Mouse (Mus musculus): ENCODE measurements around the gene Efcc1. TPM values are rescaled to one million over a fixed set of nuclear protein-coding genes. Genes with fewer than 3 reads are reported as not detected.

Efcc1 gene
- polyA plus RNA-seq, 1 experiment from 2014 or later, result 5.5 TPM

DNA sequence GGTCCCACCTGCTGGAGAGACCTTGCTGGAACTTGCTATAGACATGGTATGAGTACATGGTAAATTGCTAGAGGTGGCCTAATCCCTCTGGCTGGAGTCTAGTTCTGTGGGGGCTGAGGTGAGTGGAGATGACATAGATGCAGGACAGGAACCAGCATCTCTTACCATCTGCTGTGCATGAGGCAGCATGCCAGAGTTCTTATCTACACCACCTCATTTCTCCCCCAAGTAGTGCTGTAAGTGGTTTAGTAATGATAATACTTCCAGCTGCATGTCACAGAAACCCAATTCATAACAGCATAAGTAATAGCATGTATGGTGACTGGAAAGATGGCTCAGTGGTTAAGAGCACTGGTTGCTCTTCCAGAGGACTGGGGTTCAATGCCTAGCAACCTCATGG lies 9.8 kb downstream of the Efcc1 start:
- Histone ChIP-seq H3K27me3 (ENCODE audit: control insufficient read depth, insufficient read depth, low read depth, low read length) (no peaks in the 10 kb centered on the region), H3K4me3 (ENCODE audit: low read depth, low read length) (no peak overlapping the region), H3K36me3 (ENCODE audit: control insufficient read depth, insufficient read depth, low read length) (no peaks in the 10 kb centered on the region), H3K9me3 (replicated peaks; ENCODE audit: control insufficient read depth, low read length, poor library complexity, severe bottlenecking) (no peaks in the 10 kb centered on the region), H3K9ac (ENCODE audit: low read depth, low read length) (no peak overlapping the region), H3K4me2 (ENCODE audit: low read length) (no peak overlapping the region), H3K4me1 (ENCODE audit: control insufficient read depth, insufficient read depth, low read length) (no peaks in the 10 kb centered on the region), H3K27ac (ENCODE audit: low read length) (no peak overlapping the region)
- ATAC-seq, result no peak

DNA sequence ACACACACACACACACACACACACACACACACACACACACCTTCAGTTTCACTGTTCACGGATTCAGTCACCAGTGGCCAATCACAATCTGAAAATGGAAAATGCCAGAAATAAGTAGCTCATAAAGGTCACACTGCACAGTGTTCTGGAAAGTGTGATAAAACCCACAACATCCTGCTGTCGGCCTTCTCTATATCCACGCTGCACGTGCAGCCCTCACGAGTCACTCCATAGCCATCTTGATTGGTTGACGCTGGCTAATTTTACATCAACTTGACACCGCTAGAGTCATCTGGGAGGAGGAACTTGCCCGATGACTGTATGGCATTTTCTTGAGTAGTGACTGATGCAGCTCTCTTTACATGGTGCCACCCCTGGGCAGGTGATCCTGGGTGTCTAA lies 11.3 kb downstream of the Efcc1 start:
- H3K4me2 ChIP-seq (ENCODE audit: low read length), result no peak overlapping the region
- WGBS, result 98% methylated on average over 8 of the region's 8 CpGs
- no peak overlapping the region for H3K27ac ChIP-seq (ENCODE audit: low read length)
- no peaks in the 10 kb centered on the region for H3K4me1 ChIP-seq (ENCODE audit: control insufficient read depth, insufficient read depth, low read length)
- H3K27me3 ChIP-seq (ENCODE audit: control insufficient read depth, insufficient read depth, low read depth, low read length), result no peaks in the 10 kb centered on the region
- ATAC-seq, result no peak
- H3K9ac ChIP-seq (ENCODE audit: low read depth, low read length), result no peak overlapping the region
- H3K36me3 ChIP-seq (ENCODE audit: control insufficient read depth, insufficient read depth, low read length), result no peaks in the 10 kb centered on the region
- H3K4me3 ChIP-seq (ENCODE audit: low read depth, low read length), result no peak overlapping the region
- H3K9me3 ChIP-seq (replicated peaks; ENCODE audit: control insufficient read depth, low read length, poor library complexity, severe bottlenecking), result no peaks in the 10 kb centered on the region

DNA sequence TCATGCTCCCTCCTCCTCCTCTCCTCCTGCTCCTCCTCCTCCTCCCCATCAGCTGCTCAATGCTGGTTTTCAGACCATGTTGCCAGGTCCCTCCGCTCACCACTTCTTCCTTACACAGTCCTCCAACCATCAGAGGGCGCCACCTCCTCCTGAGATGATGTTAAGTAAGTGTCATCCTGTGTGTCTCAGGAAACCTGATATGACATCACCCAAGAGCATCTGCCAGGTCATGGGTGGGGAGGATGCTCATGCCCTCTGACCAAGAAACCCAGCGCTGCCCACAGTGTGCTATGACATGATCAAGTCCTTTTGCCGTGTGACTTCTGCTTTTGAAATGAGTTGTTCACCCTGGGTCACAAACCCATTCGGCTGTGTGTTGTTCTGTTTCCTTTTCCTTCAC lies 12.1 kb downstream of the Efcc1 start:
- no peak overlapping the region for H3K9ac ChIP-seq (ENCODE audit: low read depth, low read length)
- H3K4me1 ChIP-seq (ENCODE audit: control insufficient read depth, insufficient read depth, low read length), result no peaks in the 10 kb centered on the region
- ATAC-seq, result no peak
- no peak overlapping the region for H3K4me2 ChIP-seq (ENCODE audit: low read length)
- no peak overlapping the region for H3K4me3 ChIP-seq (ENCODE audit: low read depth, low read length)
- no peaks in the 10 kb centered on the region for H3K27me3 ChIP-seq (ENCODE audit: control insufficient read depth, insufficient read depth, low read depth, low read length)
- H3K27ac ChIP-seq (ENCODE audit: low read length), result no peak overlapping the region
- WGBS, result 79% methylated on average over 5 of the region's 5 CpGs
- no peaks in the 10 kb centered on the region for H3K36me3 ChIP-seq (ENCODE audit: control insufficient read depth, insufficient read depth, low read length)
- H3K9me3 ChIP-seq (replicated peaks; ENCODE audit: control insufficient read depth, low read length, poor library complexity, severe bottlenecking), result no peaks in the 10 kb centered on the region

DNA sequence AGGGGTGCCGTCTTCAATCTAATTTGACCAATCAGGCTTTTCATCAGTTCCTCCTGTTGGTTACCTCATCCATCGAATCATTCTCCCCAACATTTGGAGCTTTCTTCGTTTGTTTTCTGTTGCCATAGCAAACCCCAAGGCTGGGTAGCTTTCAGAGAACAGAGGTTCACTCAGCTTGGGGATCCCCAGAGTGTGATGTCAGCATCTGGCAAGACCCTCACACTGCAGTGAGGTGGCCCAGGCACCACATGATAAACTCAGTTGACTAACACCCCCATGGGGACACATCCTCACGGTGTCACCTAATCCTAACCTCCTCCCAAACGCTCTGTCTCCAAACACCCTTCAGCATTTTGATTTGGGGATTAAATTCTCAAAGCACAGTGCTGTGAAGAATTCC lies 12.6 kb downstream of the Efcc1 start:
- Histone ChIP-seq H3K4me3 (ENCODE audit: low read depth, low read length) (no peak overlapping the region), H3K27ac (ENCODE audit: low read length) (no peak overlapping the region), H3K9ac (ENCODE audit: low read depth, low read length) (no peak overlapping the region), H3K9me3 (replicated peaks; ENCODE audit: control insufficient read depth, low read length, poor library complexity, severe bottlenecking) (no peaks in the 10 kb centered on the region), H3K27me3 (ENCODE audit: control insufficient read depth, insufficient read depth, low read depth, low read length) (no peaks in the 10 kb centered on the region), H3K4me2 (ENCODE audit: low read length) (no peak overlapping the region), H3K36me3 (ENCODE audit: control insufficient read depth, insufficient read depth, low read length) (no peaks in the 10 kb centered on the region), H3K4me1 (ENCODE audit: control insufficient read depth, insufficient read depth, low read length) (no peaks in the 10 kb centered on the region)
- no peak for ATAC-seq
- 64% methylated on average over 5 of the region's 5 CpGs for WGBS

DNA sequence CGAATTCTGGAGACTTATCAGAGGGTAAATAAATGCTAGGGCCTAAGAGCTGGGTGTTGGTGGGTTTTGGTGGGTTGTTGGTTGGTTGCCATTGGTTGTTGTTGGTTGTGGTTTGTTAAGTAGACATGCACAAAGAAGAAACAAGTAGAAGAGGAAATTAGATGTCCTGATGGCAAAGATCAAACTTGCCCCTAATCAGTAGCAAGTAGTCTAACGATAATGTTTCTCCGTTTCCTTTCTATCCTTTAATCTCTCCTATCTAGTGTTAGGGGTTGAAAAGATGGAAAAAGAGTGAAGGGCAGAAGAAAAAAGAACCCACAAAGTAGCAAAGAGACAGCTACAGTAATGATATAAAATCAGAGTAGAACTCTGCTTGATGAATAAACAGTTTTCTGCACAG lies 14.0 kb downstream of the Efcc1 start:
- 89% methylated on average over 3 of the region's 3 CpGs for WGBS
- Histone ChIP-seq H3K36me3 (ENCODE audit: control insufficient read depth, insufficient read depth, low read length) (no peaks in the 10 kb centered on the region), H3K9me3 (replicated peaks; ENCODE audit: control insufficient read depth, low read length, poor library complexity, severe bottlenecking) (no peaks in the 10 kb centered on the region), H3K4me1 (ENCODE audit: control insufficient read depth, insufficient read depth, low read length) (no peaks in the 10 kb centered on the region), H3K27ac (ENCODE audit: low read length) (no peak overlapping the region), H3K27me3 (ENCODE audit: control insufficient read depth, insufficient read depth, low read depth, low read length) (no peaks in the 10 kb centered on the region), H3K9ac (ENCODE audit: low read depth, low read length) (no peak overlapping the region), H3K4me2 (ENCODE audit: low read length) (no peak overlapping the region), H3K4me3 (ENCODE audit: low read depth, low read length) (no peak overlapping the region)
- ATAC-seq, result no peak

DNA sequence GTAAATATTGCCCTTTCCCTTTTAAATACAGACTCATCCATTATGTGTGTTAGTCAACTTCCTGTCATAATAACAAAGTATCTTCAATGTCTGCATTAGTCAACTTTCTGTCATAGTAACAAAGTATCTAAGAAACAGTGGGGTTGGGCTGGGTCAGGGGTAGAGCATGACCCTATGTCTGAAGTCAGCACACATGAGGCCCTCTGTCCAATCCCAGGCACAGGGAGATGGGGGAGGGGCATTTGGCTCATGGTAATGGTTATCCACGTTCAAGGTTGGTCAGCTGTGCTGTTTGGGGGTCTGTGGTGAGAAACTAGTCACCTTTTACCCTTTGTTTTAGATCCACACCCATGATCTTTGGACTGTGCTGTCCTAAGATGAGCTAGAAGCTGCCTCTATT lies 14.6 kb downstream of the Efcc1 start:
- no peak overlapping the region for H3K4me3 ChIP-seq (ENCODE audit: low read depth, low read length)
- H3K4me2 ChIP-seq (ENCODE audit: low read length), result no peak overlapping the region
- H3K9me3 ChIP-seq (replicated peaks; ENCODE audit: control insufficient read depth, low read length, poor library complexity, severe bottlenecking), result no peaks in the 10 kb centered on the region
- no peaks in the 10 kb centered on the region for H3K36me3 ChIP-seq (ENCODE audit: control insufficient read depth, insufficient read depth, low read length)
- H3K4me1 ChIP-seq (ENCODE audit: control insufficient read depth, insufficient read depth, low read length), result no peaks in the 10 kb centered on the region
- ATAC-seq, result no peak
- 36% methylated on average over 1 of the region's 1 CpGs for WGBS
- H3K9ac ChIP-seq (ENCODE audit: low read depth, low read length), result no peak overlapping the region
- H3K27me3 ChIP-seq (ENCODE audit: control insufficient read depth, insufficient read depth, low read depth, low read length), result no peaks in the 10 kb centered on the region
- H3K27ac ChIP-seq (ENCODE audit: low read length), result no peak overlapping the region

DNA sequence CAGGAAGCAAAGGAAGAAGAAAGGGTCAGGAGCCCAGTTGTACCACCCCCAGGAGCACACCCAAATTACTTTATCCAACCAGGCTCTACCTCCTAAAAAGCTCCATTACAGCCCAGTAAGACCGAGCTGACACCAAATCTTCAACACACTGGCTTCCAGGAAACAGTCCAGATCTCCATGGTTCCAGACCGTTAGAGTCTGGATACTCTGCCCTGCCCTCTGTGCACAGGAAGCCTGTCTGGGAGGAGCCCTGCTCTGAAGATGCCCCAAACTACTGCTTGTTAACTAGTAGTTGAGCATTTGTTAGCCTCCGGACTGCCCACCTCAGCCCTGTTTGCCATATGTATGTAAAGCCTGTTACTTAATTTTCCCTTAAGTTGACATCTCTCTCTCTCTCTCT lies 15.4 kb downstream of the Efcc1 start:
- H3K27ac ChIP-seq (ENCODE audit: low read length), result no peak overlapping the region
- no peaks in the 10 kb centered on the region for H3K36me3 ChIP-seq (ENCODE audit: control insufficient read depth, insufficient read depth, low read length)
- H3K27me3 ChIP-seq (ENCODE audit: control insufficient read depth, insufficient read depth, low read depth, low read length), result no peaks in the 10 kb centered on the region
- H3K4me1 ChIP-seq (ENCODE audit: control insufficient read depth, insufficient read depth, low read length), result no peaks in the 10 kb centered on the region
- ATAC-seq, result no peak
- no peak overlapping the region for H3K4me3 ChIP-seq (ENCODE audit: low read depth, low read length)
- H3K9ac ChIP-seq (ENCODE audit: low read depth, low read length), result no peak overlapping the region
- no peak overlapping the region for H3K4me2 ChIP-seq (ENCODE audit: low read length)
- H3K9me3 ChIP-seq (replicated peaks; ENCODE audit: control insufficient read depth, low read length, poor library complexity, severe bottlenecking), result no peaks in the 10 kb centered on the region
- WGBS, result 68% methylated on average over 3 of the region's 3 CpGs

DNA sequence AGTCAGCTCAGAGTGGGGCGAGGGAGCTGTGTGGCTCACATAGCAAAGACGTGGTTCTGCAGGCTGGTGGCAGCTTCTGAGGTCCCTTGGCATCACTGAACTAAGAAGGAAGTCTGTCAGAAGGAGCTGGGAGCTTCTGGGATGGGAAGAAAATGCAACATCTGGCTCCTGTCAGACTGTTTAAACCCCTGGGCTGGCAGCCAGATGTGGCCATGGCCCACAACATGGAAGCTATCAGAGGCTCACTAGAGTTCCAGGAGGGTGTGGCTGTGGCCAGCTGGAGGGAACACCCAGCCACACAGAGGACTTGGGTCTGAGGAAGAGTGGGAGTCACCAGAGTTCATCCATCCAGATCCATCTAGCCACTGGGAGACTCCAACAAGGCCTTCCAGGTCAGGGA lies 16.2 kb downstream of the Efcc1 start:
- Histone ChIP-seq H3K9me3 (replicated peaks; ENCODE audit: control insufficient read depth, low read length, poor library complexity, severe bottlenecking) (no peaks in the 10 kb centered on the region), H3K4me1 (ENCODE audit: control insufficient read depth, insufficient read depth, low read length) (no peaks in the 10 kb centered on the region), H3K9ac (ENCODE audit: low read depth, low read length) (no peak overlapping the region), H3K27ac (ENCODE audit: low read length) (no peak overlapping the region), H3K4me3 (ENCODE audit: low read depth, low read length) (no peak overlapping the region), H3K4me2 (ENCODE audit: low read length) (no peak overlapping the region), H3K36me3 (ENCODE audit: control insufficient read depth, insufficient read depth, low read length) (no peaks in the 10 kb centered on the region), H3K27me3 (ENCODE audit: control insufficient read depth, insufficient read depth, low read depth, low read length) (no peaks in the 10 kb centered on the region)
- ATAC-seq, result no peak
- 70% methylated on average over 2 of the region's 2 CpGs for WGBS

DNA sequence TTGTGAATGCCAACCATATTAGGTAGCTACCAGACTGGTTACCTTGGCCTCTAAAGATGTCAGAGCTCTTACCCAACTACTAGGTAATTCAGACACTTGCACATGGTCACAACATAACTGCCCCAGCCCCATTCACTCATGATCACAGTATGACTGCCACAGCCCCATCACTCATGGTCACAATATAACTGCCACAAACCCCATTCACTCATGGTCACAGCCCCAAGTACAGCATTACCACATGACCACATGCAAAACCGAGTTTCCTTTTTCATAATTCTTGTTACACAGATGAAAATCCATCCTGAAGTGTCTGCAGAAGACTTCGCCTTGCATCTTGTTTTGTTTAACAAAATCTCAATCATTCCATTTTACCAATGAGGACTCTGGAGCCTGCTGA lies 17.4 kb downstream of the Efcc1 start:
- H3K9ac ChIP-seq (ENCODE audit: low read depth, low read length), result no peak overlapping the region
- 83% methylated on average over 2 of the region's 2 CpGs for WGBS
- no peaks in the 10 kb centered on the region for H3K27me3 ChIP-seq (ENCODE audit: control insufficient read depth, insufficient read depth, low read depth, low read length)
- no peak overlapping the region for H3K27ac ChIP-seq (ENCODE audit: low read length)
- no peaks in the 10 kb centered on the region for H3K4me1 ChIP-seq (ENCODE audit: control insufficient read depth, insufficient read depth, low read length)
- ATAC-seq, result no peak
- H3K9me3 ChIP-seq (replicated peaks; ENCODE audit: control insufficient read depth, low read length, poor library complexity, severe bottlenecking), result no peaks in the 10 kb centered on the region
- no peaks in the 10 kb centered on the region for H3K36me3 ChIP-seq (ENCODE audit: control insufficient read depth, insufficient read depth, low read length)
- H3K4me3 ChIP-seq (ENCODE audit: low read depth, low read length), result no peak overlapping the region
- no peak overlapping the region for H3K4me2 ChIP-seq (ENCODE audit: low read length)

DNA sequence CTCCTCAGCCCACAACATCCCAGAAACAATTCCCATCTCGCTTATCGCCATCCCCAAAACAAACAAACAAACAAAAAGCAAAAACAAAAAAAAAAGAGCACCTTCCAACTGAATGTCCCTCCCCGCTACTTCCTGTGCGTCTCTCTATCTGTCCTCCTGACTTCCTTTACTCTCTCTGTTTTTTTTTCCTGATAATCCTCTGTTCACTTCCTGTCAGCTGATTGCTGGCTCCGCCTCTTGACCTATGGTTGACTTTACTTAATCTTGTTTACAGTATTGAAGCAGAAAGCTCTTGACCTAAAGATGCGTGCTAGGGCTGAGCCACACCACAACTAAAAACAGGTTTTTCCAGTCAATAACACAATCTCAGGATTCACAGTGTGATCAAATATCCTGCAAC lies 17.9 kb downstream of the Efcc1 start:
- ATAC-seq, result no peak

More for the DNA sequence above, 17.9 kb downstream of the Efcc1 start:
- Histone ChIP-seq H3K27ac (ENCODE audit: low read length) (no peak overlapping the region), H3K9ac (ENCODE audit: low read depth, low read length) (no peak overlapping the region), H3K4me1 (ENCODE audit: control insufficient read depth, insufficient read depth, low read length) (no peaks in the 10 kb centered on the region), H3K4me3 (ENCODE audit: low read depth, low read length) (no peak overlapping the region), H3K27me3 (ENCODE audit: control insufficient read depth, insufficient read depth, low read depth, low read length) (no peaks in the 10 kb centered on the region), H3K36me3 (ENCODE audit: control insufficient read depth, insufficient read depth, low read length) (no peaks in the 10 kb centered on the region), H3K4me2 (ENCODE audit: low read length) (no peak overlapping the region), H3K9me3 (replicated peaks; ENCODE audit: control insufficient read depth, low read length, poor library complexity, severe bottlenecking) (no peaks in the 10 kb centered on the region)
- 86% methylated on average over 6 of the region's 6 CpGs for WGBS

Data from midbrain, embryonic 16.5 days (tissue).